Mouse (Mus musculus): Measurements from ENCODE around the gene BC049715. TPM values are rescaled to one million over a fixed set of nuclear protein-coding genes. Genes with fewer than 3 reads are reported as not detected.

BC049715 gene
- total and polyA plus RNA-seq, 3 experiments: 0.27 to 1.2 TPM; not detected in 1

DNA sequence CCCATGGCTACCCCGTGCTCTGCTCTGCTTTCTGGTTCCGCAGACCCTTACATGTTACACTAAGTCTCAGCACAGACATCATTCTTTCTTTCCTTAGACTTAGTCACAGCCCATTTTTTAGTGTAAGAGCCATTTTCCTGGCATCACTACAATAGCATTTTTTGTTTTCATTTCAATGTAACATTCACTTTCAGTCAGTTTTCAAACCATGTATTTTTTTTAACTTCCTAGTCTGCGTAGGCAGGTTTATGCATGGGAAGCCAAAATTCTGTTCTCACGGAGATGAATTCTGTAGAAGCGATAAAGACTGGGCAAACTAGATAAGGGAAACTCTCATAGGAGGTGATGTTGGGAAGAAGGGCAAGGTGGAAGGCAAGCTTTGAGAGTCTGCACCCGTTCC is 62.1 kb downstream of the BC049715 start:
- no peak for DNase-seq (ENCODE audit: low read depth, low spot score)
- no peaks in the 10 kb centered on the region for H3K36me3 ChIP-seq (ENCODE audit: control insufficient read depth in 1 of 2, insufficient read depth in 2 of 2, low read length in 2 of 2)
- H3K4me3 ChIP-seq (ENCODE audit: control insufficient read depth in 1 of 2, insufficient read depth in 1 of 2, low read depth in 2 of 2, low read length in 2 of 2): no peak overlapping the region
- no peak overlapping the region for H3K9ac ChIP-seq (ENCODE audit: control insufficient read depth, low read depth, low read length, poor library complexity, severe bottlenecking)
- no peaks in the 10 kb centered on the region for H3K79me2 ChIP-seq (ENCODE audit: control insufficient read depth, insufficient read depth, low read length, poor library complexity)
- H3K27me3 ChIP-seq (ENCODE audit: control insufficient read depth in 1 of 2, insufficient read depth in 2 of 2, low read length in 2 of 2): peaks cover 0 to 5% of the 10 kb centered on the region in 2 experiments; a peak in 2 of 4 replicates
- no peaks in the 10 kb centered on the region for H3K9me3 ChIP-seq (replicated peaks; ENCODE audit: insufficient read depth, low read length)
- no peak for TF ChIP-seq HCFC1 (IDR thresholded peaks at IDR 0.05; ENCODE audit: low read depth, low read length)
- TF ChIP-seq E2F4 (IDR thresholded peaks at IDR 0.05; ENCODE audit: borderline replicate concordance, low read depth, low read length): no peak
- no peak for TF ChIP-seq CTCF (IDR thresholded peaks at IDR 0.05 in 2 of 3, conservative IDR thresholded peaks at IDR 0.05 in 1 of 3; ENCODE audit: control insufficient read depth in 1 of 3, insufficient read depth in 1 of 3, low read depth in 2 of 3, low read length in 3 of 3, poor library complexity in 1 of 3, severe bottlenecking in 1 of 3)
- TF ChIP-seq EP300 (IDR thresholded peaks at IDR 0.05; ENCODE audit: low read depth in 1 of 2, low read length in 2 of 2): no peak
- H3K4me1 ChIP-seq (ENCODE audit: control insufficient read depth in 1 of 2, insufficient read depth in 2 of 2, low read length in 2 of 2): no peaks in the 10 kb centered on the region
- no peak overlapping the region for H3K27ac ChIP-seq (ENCODE audit: control insufficient read depth, low read depth, low read length)

Other genes starting within 250 kb of the BC049715 start
- gene Plbd1, start 165.7 kb upstream of the BC049715 start, total RNA-seq (2012; rRNA removed): not detected in 2 replicates
- not detected for gene Plbd1, start 165.7 kb upstream of the BC049715 start, polyA plus RNA-seq (2012; ENCODE audit: insufficient read depth in 1 of 2, insufficient read length in 2 of 2, low read depth in 1 of 2, low replicate concordance in 2 of 2, missing spikeins in 1 of 2)
- not detected in 2 replicates for gene Gucy2c, start 45.9 kb upstream of the BC049715 start, total RNA-seq (2012; rRNA removed)
- gene Gucy2c, start 45.9 kb upstream of the BC049715 start, polyA plus RNA-seq (2012; ENCODE audit: insufficient read depth in 1 of 2, insufficient read length in 2 of 2, low read depth in 1 of 2, low replicate concordance in 2 of 2, missing spikeins in 1 of 2): not detected
- 306 and 416 TPM in 2 replicates for gene Hist4h4, start 23.2 kb upstream of the BC049715 start, total RNA-seq (2012; rRNA removed)
- 1 to 10 TPM in 1 of 2 experiments, not detected in 1; 1.1 TPM for gene Hist4h4, start 23.2 kb upstream of the BC049715 start, polyA plus RNA-seq (2012; ENCODE audit: insufficient read depth in 1 of 2, insufficient read length in 2 of 2, low read depth in 1 of 2, low replicate concordance in 2 of 2, missing spikeins in 1 of 2)
- gene H2afj, start 19.4 kb upstream of the BC049715 start, total RNA-seq (2012; rRNA removed): 111 and 142 TPM in 2 replicates
- 100 to 1,000 TPM in 1 of 2 experiments, not detected in 1; 176 TPM for gene H2afj, start 19.4 kb upstream of the BC049715 start, polyA plus RNA-seq (2012; ENCODE audit: insufficient read depth in 1 of 2, insufficient read length in 2 of 2, low read depth in 1 of 2, low replicate concordance in 2 of 2, missing spikeins in 1 of 2)
- 43.5 and 58.0 TPM in 2 replicates for gene Wbp11, start 607 bp downstream of the BC049715 start, total RNA-seq (2012; rRNA removed)
- gene Wbp11, start 607 bp downstream of the BC049715 start, polyA plus RNA-seq (2012; ENCODE audit: insufficient read depth in 1 of 2, insufficient read length in 2 of 2, low read depth in 1 of 2, low replicate concordance in 2 of 2, missing spikeins in 1 of 2): 100 to 1,000 TPM; 294 to 411 TPM
- gene Smco3, start 7.8 kb downstream of the BC049715 start, total RNA-seq (2012; rRNA removed): not detected in 2 replicates
- not detected for gene Smco3, start 7.8 kb downstream of the BC049715 start, polyA plus RNA-seq (2012; ENCODE audit: insufficient read depth in 1 of 2, insufficient read length in 2 of 2, low read depth in 1 of 2, low replicate concordance in 2 of 2, missing spikeins in 1 of 2)
- gene Art4, start 30.1 kb downstream of the BC049715 start, total RNA-seq (2012; rRNA removed): 0.13 and 0.50 TPM in 2 replicates
- gene Art4, start 30.1 kb downstream of the BC049715 start, polyA plus RNA-seq (2012; ENCODE audit: insufficient read depth in 1 of 2, insufficient read length in 2 of 2, low read depth in 1 of 2, low replicate concordance in 2 of 2, missing spikeins in 1 of 2): under 1 TPM in 1 of 2 experiments, not detected in 1; 0.60 TPM
- gene Mgp, start 48.2 kb downstream of the BC049715 start, total RNA-seq (2012; rRNA removed): not detected in 2 replicates
- gene Mgp, start 48.2 kb downstream of the BC049715 start, polyA plus RNA-seq (2012; ENCODE audit: insufficient read depth in 1 of 2, insufficient read length in 2 of 2, low read depth in 1 of 2, low replicate concordance in 2 of 2, missing spikeins in 1 of 2): not detected
- gene Erp27, start 94.6 kb downstream of the BC049715 start, total RNA-seq (2012; rRNA removed): not detected in 2 replicates
- under 1 TPM in 1 of 2 experiments, not detected in 1; 0.39 TPM for gene Erp27, start 94.6 kb downstream of the BC049715 start, polyA plus RNA-seq (2012; ENCODE audit: insufficient read depth in 1 of 2, insufficient read length in 2 of 2, low read depth in 1 of 2, low replicate concordance in 2 of 2, missing spikeins in 1 of 2)
- gene Pde6h, start 96.2 kb downstream of the BC049715 start, total RNA-seq (2012; rRNA removed): not detected in 2 replicates
- gene Pde6h, start 96.2 kb downstream of the BC049715 start, polyA plus RNA-seq (2012; ENCODE audit: insufficient read depth in 1 of 2, insufficient read length in 2 of 2, low read depth in 1 of 2, low replicate concordance in 2 of 2, missing spikeins in 1 of 2): under 1 TPM in 1 of 2 experiments, not detected in 1; 0.08 TPM
- 102 and 144 TPM in 2 replicates for gene Arhgdib, start 114.3 kb downstream of the BC049715 start, total RNA-seq (2012; rRNA removed)
- 100 to 1,000 TPM; 346 to 408 TPM for gene Arhgdib, start 114.3 kb downstream of the BC049715 start, polyA plus RNA-seq (2012; ENCODE audit: insufficient read depth in 1 of 2, insufficient read length in 2 of 2, low read depth in 1 of 2, low replicate concordance in 2 of 2, missing spikeins in 1 of 2)